Mouse (Mus musculus): Measurements from ENCODE around the gene Atmin.

Gene Atmin

DNA sequence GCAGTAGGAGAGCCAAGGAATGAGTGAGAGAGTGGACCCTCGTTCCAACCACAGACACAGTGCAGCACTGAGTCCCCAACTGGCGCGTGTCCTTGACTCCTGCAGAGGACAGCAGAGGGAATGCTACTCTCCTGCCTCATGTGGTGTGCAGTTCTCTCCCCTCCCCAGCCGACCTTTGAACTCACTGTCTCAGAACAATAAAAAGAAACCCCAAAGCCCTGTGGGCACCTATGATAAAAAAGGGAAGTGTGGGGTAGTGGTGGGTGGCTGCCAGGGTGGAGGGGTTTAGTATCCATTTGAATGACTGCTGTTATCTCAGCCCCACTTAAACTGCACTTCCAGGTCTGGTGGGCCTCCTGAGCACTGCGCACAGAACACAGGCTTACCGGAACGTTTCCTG is 4.4 kb downstream of the Atmin start:
- no peak for DNase-seq (ENCODE audit: inconsistent age in 2 of 2, low spot score in 1 of 2)

- no peak for DNase-seq (ENCODE audit: inconsistent age in 2 of 2, low spot score in 1 of 2)
Observed at GRCm38 (mm10) chr8:116951369-116951768, 8.2 kb downstream of the Atmin start.

- no peak for DNase-seq (ENCODE audit: inconsistent age in 2 of 2, low spot score in 1 of 2)
Observed at GRCm38 (mm10) chr8:116951778-116952177, 8.6 kb downstream of the Atmin start.

DNA sequence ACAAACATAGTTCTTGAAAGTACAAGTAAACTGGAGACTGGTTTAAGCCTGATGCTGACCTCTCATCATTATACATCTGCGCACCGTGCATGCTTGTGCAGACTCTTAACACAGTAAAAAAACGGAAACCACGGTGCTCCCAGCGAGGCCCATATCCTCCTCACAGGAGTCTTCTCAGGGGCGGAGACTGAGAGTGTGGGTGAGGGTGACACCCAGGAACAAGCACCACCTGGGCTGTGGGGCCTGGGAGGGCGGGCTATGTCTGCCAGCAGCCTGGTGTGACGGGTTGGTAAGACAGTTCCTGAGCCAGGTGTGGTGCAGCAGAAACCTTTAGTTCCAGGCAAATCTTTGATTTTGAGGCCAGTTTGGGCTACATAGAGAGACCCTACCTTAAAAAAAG is 9.2 kb downstream of the Atmin start:
- DNase-seq (ENCODE audit: inconsistent age in 2 of 2, low spot score in 1 of 2): no peak

DNA sequence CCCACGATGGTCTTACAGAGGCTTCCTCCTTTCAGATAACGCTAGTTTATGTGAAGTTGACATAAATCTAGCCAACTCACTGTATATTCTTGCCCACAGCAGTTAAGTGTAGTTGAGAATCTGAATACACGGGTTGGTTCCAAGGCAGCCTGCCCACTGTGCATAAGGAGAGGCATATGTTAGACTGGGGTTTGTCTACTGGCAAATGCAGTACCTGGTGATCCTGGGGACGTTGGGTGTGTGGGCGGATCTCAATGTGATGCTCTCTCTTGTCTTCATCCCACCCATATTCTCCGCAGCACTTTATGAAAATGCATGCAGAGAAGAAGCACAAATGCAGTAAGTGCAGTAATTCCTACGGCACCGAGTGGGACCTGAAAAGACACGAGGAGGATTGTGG is 11.2 kb downstream of the Atmin start:
- no peak for DNase-seq (ENCODE audit: inconsistent age in 2 of 2, low spot score in 1 of 2)

GRCm38 (mm10) chr8:116969531-116969930 is 26.3 kb downstream of the Atmin start:
- no peak for DNase-seq (ENCODE audit: inconsistent age in 2 of 2, low spot score in 1 of 2)

DNA sequence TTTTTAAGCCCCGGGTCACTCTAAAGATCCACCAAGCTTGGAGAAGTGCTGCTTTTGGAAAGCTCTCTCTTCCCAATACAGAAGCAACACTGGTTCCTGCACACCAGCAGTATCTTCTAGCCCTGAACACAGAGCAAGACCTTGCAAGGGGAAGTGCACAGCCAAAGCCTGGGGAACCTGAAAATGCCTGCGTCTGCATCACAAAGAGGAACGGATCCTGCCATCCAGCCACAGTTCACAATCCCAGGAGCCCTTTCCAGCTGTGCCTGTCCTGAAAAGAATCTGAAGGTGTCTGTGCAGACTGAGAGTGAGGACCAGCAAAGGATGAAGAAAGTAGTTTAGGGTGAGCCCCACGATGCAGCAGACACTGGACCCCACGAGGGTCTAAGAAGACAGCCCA is 31.9 kb downstream of the Atmin start:
- DNase-seq (ENCODE audit: inconsistent age in 2 of 2, low spot score in 1 of 2): no peak

GRCm38 (mm10) chr8:116975606-116976005 is 32.4 kb downstream of the Atmin start:
- DNase-seq (ENCODE audit: inconsistent age in 2 of 2, low spot score in 1 of 2): no peak

DNA sequence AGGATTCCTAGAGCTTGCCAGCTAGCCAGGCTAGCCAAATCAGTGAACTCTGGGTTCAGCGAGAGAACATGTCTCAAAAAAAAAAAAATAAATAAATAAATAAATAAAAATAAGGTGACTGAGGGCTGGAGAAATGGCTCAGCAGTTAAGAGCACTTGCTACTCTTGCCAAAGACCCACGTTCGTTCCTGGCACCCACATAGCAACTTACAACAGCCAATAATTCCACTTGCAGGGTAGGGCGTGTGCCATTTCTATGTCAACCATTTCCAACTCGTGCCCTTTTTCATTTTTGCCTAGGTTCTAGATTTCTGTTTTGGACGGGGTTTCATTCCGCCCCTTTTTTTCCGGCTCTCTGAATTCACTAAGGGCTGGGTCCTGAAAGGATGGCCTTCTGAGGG is 34.9 kb downstream of the Atmin start:
- DNase-seq (ENCODE audit: inconsistent age in 2 of 2, low spot score in 1 of 2): peak in 1 of 2 experiments; percentile 31

DNA sequence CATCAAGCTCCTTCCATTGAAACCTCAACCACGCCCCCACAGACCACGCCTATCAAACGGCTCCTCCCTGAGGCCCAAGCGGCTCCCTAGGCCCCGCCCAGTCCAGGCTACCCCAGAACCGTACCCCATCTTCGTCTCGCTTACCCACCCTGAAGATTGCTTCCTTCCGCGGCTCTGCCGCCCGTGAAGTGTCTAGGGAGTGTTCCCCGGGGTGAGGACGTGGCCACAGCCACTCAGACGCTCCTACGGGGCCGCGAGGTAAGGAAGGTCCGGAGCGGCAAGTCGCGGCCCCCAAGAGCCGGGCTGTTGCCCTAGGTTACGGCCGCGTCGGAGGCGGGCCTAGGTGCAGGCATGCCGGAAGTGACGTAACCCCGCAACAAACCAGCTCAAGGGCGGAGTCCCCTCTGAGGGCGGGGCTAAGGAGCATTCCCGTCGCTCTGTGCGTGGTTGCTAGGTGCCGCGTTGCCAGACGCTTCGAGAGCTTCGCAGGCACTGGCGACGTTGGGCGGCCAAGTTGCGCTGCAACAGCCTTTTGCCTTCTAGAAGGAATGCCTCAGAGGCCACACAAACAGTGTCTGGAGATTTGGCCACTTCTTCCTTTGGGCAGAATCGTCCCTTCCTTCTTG is 35.6 kb downstream of the Atmin start, which contains the start of gene 1700030J22Rik:
Gene 1700030J22Rik, minus strand, starts transcription at position 329 of the 626 bp plus-strand sequence.
- DNase-seq (ENCODE audit: inconsistent age in 2 of 2, low spot score in 1 of 2): peak; percentile 99 to 100

GRCm38 (mm10) chr8:116980117-116980516 is 36.9 kb downstream of the Atmin start:
- DNase-seq (ENCODE audit: inconsistent age in 2 of 2, low spot score in 1 of 2): peak; percentile 47 to 83

- no peak for DNase-seq (ENCODE audit: inconsistent age in 2 of 2, low spot score in 1 of 2)
Observed at GRCm38 (mm10) chr8:116989842-116990241, 46.6 kb downstream of the Atmin start.

DNA sequence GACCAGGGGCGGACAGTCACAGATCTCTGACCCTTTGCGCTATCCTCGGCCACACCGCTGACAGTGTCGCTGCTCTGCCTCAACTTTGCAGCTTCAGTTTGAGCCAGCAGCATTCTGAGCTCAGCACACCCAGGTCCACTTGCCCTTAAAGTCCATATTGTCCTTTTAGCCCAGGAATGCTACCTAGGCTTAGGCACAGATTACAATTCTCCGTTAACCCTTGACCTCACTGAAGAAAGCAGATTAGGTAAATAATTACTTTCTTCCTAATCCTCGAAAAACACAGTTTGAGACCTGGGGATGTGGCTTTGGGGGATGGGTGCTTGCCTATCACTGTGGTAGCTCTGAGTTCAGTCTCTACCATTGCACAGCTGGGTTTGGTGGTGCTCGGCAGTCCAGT is 48.0 kb downstream of the Atmin start:
- DNase-seq (ENCODE audit: inconsistent age in 2 of 2, low spot score in 1 of 2): no peak

- DNase-seq (ENCODE audit: inconsistent age in 2 of 2, low spot score in 1 of 2): peak; percentile 37 to 76
Observed at GRCm38 (mm10) chr8:116992176-116992971, 49.2 kb downstream of the Atmin start.

DNA sequence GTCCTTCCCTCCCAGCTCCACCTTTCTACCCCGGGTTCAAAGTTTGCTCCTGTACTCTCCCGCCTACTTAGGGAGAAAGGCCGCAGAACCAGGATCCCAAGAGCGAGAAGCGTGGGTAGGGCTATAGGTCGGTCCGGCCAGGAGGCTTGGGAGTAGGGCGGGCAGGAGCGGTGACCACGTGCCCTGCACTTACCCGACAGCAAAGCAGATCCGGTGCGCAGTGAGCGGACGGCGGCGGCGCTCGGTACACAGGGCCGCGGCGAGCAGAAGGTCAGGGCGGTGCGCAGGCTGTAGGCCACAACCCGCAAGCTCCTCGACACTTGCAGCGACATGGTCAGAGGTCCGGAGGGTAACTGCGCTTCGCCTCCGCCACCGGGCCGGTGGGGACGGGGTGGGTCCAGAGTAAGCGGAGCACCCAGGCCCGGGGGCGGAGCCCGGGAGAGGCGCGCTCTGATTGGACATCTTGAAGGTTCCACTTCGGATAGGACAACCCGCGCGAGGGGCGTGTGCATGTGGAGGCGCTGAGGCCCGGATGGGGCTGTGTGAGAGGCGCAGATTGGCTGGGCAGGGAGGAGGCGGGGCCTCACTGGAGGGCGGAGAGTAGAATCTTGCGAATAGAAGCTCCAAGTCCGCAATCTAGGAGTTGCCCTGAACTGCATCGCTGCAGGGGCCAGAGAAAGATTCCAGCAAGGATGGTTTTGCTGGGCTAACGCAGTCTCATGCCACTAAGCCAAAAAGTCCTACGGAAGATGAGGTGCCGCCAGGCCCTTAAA is 50.1 kb downstream of the Atmin start, which contains the start of gene Gcsh:
Gene Gcsh, minus strand, starts transcription at position 443 of the 773 bp plus-strand sequence.
- peak; percentile 99 to 100 for DNase-seq (ENCODE audit: inconsistent age in 2 of 2, low spot score in 1 of 2)

GRCm38 (mm10) chr8:116994016-116994716 is 51.0 kb downstream of the Atmin start:
- peak; percentile 33 to 60 for DNase-seq (ENCODE audit: inconsistent age in 2 of 2, low spot score in 1 of 2)

All from adrenal gland, adult (tissue).